Mouse (Mus musculus) ES-Bruce4 (cell line): ENCODE results near the gene Dcxr. TPM values are rescaled to one million over a fixed set of nuclear protein-coding genes. Genes with fewer than 3 reads are reported as not detected.

Experiments used
- H3K27ac ChIP-seq: 2 replicates; pipeline ENCODE4 v1.5.1; 2012; ENCODE audit warnings: low read length, inconsistent platforms; ENCODE audit not compliant: insufficient read depth
- H3K27me3 ChIP-seq: 2 replicates; pipeline ENCODE4 v1.6.1; 2012; ENCODE audit warnings: mild to moderate bottlenecking, low read length, inconsistent platforms; ENCODE audit not compliant: control insufficient read depth, poor library complexity, insufficient read depth, severe bottlenecking
- H3K36me3 ChIP-seq: 2 replicates; pipeline ENCODE4 v1.6.1; 2012; ENCODE audit warnings: inconsistent platforms, mild to moderate bottlenecking, low read length, moderate library complexity; ENCODE audit not compliant: control insufficient read depth, poor library complexity, insufficient read depth, severe bottlenecking
- H3K4me1 ChIP-seq: one replicate; pipeline ENCODE4 v1.8.1; 2011; ENCODE audit warnings: low read length; ENCODE audit not compliant: control insufficient read depth, insufficient read depth
- H3K4me3 ChIP-seq: 2 replicates; pipeline ENCODE4 v1.5.1; 2011; ENCODE audit warnings: low read depth, mild to moderate bottlenecking, low read length
- H3K9ac ChIP-seq: 2 replicates; pipeline ENCODE4 v1.6.1; 2012; ENCODE audit warnings: low read depth, mild to moderate bottlenecking, inconsistent platforms; ENCODE audit not compliant: poor library complexity, severe bottlenecking
- H3K9me3 ChIP-seq: replicated peaks from 2 replicates; pipeline ENCODE4 v1.6.1; 2012; ENCODE audit warnings: mild to moderate bottlenecking, low read length, inconsistent platforms; ENCODE audit not compliant: control insufficient read depth, poor library complexity, insufficient read depth, severe bottlenecking
- CTCF ChIP-seq: IDR thresholded peaks from one replicate; pipeline ENCODE4 v1.8.1; 2011; ENCODE audit warnings: low read depth, low read length
- EP300 ChIP-seq: IDR thresholded peaks from 2 replicates; pipeline ENCODE4 v1.6.1; 2011; ENCODE audit warnings: low read depth, low read length; ENCODE audit not compliant: insufficient read depth
- POLR2A ChIP-seq: IDR thresholded peaks from one replicate; pipeline ENCODE4 v1.8.1; 2011; ENCODE audit warnings: low read length; ENCODE audit not compliant: insufficient read depth
- polyA plus RNA-seq: library from polyadenylated mRNA; stranded (reverse); fragments of >200 nt; gene quantifications from 2 replicates; pipeline ENCODE4 v1.2.4, GENCODE M21; 2011; ENCODE audit warnings: low read depth; ENCODE audit not compliant: missing spikeins, insufficient read depth, insufficient read length

The Dcxr gene
- polyA plus RNA-seq, 1 experiment = 54.3 TPM

GRCm38 (mm10) chr11:120740981-120741380, 13.9 kb upstream of the Dcxr start:
- TF ChIP-seq POLR2A = no peak
- no peak for TF ChIP-seq CTCF
- TF ChIP-seq EP300 = no peak
- Histone ChIP-seq H3K36me3 (no peaks in the 10 kb centered on the region), H3K27ac (no peak overlapping the region), H3K27me3 (no peaks in the 10 kb centered on the region), H3K4me1 (no peaks in the 10 kb centered on the region), H3K9ac (no peak overlapping the region), H3K9me3 (no peaks in the 10 kb centered on the region), H3K4me3 (no peak overlapping the region)

- Histone ChIP-seq H3K27me3 (no peaks in the 10 kb centered on the region), H3K4me1 (no peaks in the 10 kb centered on the region), H3K4me3 (no peak overlapping the region), H3K36me3 (no peaks in the 10 kb centered on the region), H3K9ac (no peak overlapping the region), H3K27ac (no peak overlapping the region), H3K9me3 (no peaks in the 10 kb centered on the region)
- TF ChIP-seq CTCF (no peak), EP300 (no peak), POLR2A (no peak)
Observed at GRCm38 (mm10) chr11:120736424-120736823, 9.3 kb upstream of the Dcxr start.

- Histone ChIP-seq H3K9ac (no peak overlapping the region), H3K9me3 (no peaks in the 10 kb centered on the region), H3K36me3 (no peaks in the 10 kb centered on the region), H3K4me1 (peaks cover 2% of the 10 kb centered on the region), H3K27ac (no peak overlapping the region), H3K27me3 (no peaks in the 10 kb centered on the region), H3K4me3 (no peak overlapping the region)
- TF ChIP-seq POLR2A (no peak), CTCF (no peak), EP300 (no peak)
Observed at GRCm38 (mm10) chr11:120733521-120733920, 6.4 kb upstream of the Dcxr start.

- Histone ChIP-seq H3K27ac (no peak within 1 kb of the TSS), H3K36me3 (no peaks in the 10 kb centered on the region), H3K9me3 (no peaks in the 10 kb centered on the region), H3K4me3 (no peak within 1 kb of the TSS), H3K9ac (no peak within 1 kb of the TSS), H3K4me1 (peaks cover 2% of the 10 kb centered on the region), H3K27me3 (no peaks in the 10 kb centered on the region)
- TF ChIP-seq EP300 (no peak), CTCF (no peak), POLR2A (no peak)
Observed at GRCm38 (mm10) chr11:120731858-120732680, 5.0 kb upstream of the Dcxr start, which contains the start of gene Cbr2. Gene Cbr2, minus strand, starts transcription at chr11:120732114.

GRCm38 (mm10) chr11:120731395-120731794, 4.3 kb upstream of the Dcxr start:
- no peaks in the 10 kb centered on the region for H3K27me3 ChIP-seq
- TF ChIP-seq EP300 = no peak
- TF ChIP-seq CTCF = no peak
- no peak for TF ChIP-seq POLR2A
- H3K4me1 ChIP-seq = peaks cover 2% of the 10 kb centered on the region
- no peak overlapping the region for H3K4me3 ChIP-seq
- no peaks in the 10 kb centered on the region for H3K36me3 ChIP-seq
- H3K27ac ChIP-seq = no peak overlapping the region
- H3K9me3 ChIP-seq = no peaks in the 10 kb centered on the region
- no peak overlapping the region for H3K9ac ChIP-seq

- H3K9ac ChIP-seq = no peak overlapping the region
Observed at GRCm38 (mm10) chr11:120730331-120730870, 3.3 kb upstream of the Dcxr start.

More at GRCm38 (mm10) chr11:120730331-120730870, 3.3 kb upstream of the Dcxr start:
- Histone ChIP-seq H3K27ac (no peak overlapping the region), H3K36me3 (peaks cover 4% of the 10 kb centered on the region), H3K27me3 (no peaks in the 10 kb centered on the region), H3K4me1 (peaks cover 2% of the 10 kb centered on the region), H3K4me3 (no peak overlapping the region), H3K9me3 (no peaks in the 10 kb centered on the region)
- no peak for TF ChIP-seq POLR2A
